Mouse (Mus musculus) brain, embryonic 14.5 days (tissue): ENCODE measurements around the gene Abhd4. TPM values are rescaled to one million over a fixed set of nuclear protein-coding genes. Genes with fewer than 3 reads are reported as not detected.

Experiments used
- DNase-seq: peaks from one replicate; pipeline ENCODE4 v3.0.0-alpha.2; 2011; ENCODE audit warnings: low read depth
- CTCF ChIP-seq: fragments of 200-500 bp; IDR thresholded peaks from 2 replicates; pipeline ENCODE4 v1.5.1; 2012; ENCODE audit warnings: inconsistent platforms, mild to moderate bottlenecking, moderate library complexity, borderline replicate concordance; ENCODE audit not compliant: insufficient read depth, insufficient read length; ENCODE audit errors: extremely low read depth
- POLR2A ChIP-seq: fragments of 200-500 bp; IDR thresholded peaks from 2 replicates; pipeline ENCODE4 v1.6.1; 2012; ENCODE audit warnings: mild to moderate bottlenecking, inconsistent platforms, borderline replicate concordance; ENCODE audit not compliant: poor library complexity, insufficient read depth, insufficient read length, severe bottlenecking; ENCODE audit errors: extremely low read depth
- polyA plus RNA-seq: library from polyadenylated mRNA; depleted of rRNA; stranded (reverse); fragments of >200 nt; gene quantifications from 2 replicates; pipeline ENCODE4 v1.2.3, GENCODE M21; 2012; rRNA removed

Gene Abhd4
- polyA plus RNA-seq, result 16.8 and 29.9 TPM in 2 replicates

- peak; percentile 67; the same call in 1 of the 2 replicates for TF ChIP-seq POLR2A
- TF ChIP-seq CTCF, result 0 out of 2 replicates have a peak, but pooled peaks have one; percentile 9
- peak; percentile 99 for DNase-seq
These were observed at the start of gene Abhd4, which contains the start of gene Dad1 for GRCm38 (mm10) chr14:54253741-54254291. Gene Abhd4 (plus strand): TSS chr14:54254188. Gene Dad1 (minus strand): TSS chr14:54254104.

DNA sequence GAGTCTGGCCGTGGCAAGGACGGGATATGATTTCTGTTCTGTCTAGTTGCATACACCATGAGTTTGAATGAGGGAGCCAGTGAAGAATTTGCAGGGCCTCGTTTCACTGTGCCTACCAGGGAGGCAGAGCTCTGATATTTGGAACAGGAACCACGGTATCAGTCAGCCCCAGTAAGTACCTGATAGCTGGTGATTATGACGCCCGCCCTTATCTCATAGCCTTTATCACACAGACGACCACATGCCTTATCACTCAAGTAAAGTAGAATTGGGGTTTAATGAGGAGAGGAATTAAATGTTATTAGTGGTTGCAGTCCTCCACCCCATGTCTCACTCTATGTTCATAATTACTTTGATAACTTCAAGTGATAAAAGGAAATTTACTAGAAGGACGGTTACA is 49.7 kb upstream of the Abhd4 start:
- TF ChIP-seq POLR2A (no peak), CTCF (no peak)
- DNase-seq, result no peak

- TF ChIP-seq CTCF (no peak), POLR2A (no peak)
- peak; percentile 45 for DNase-seq
These were observed 49.2 kb upstream of the Abhd4 start for GRCm38 (mm10) chr14:54204786-54205185.

- DNase-seq, result no peak
- TF ChIP-seq CTCF, result no peak
- no peak for TF ChIP-seq POLR2A
These were observed 48.1 kb upstream of the Abhd4 start for GRCm38 (mm10) chr14:54205904-54206303.

DNA sequence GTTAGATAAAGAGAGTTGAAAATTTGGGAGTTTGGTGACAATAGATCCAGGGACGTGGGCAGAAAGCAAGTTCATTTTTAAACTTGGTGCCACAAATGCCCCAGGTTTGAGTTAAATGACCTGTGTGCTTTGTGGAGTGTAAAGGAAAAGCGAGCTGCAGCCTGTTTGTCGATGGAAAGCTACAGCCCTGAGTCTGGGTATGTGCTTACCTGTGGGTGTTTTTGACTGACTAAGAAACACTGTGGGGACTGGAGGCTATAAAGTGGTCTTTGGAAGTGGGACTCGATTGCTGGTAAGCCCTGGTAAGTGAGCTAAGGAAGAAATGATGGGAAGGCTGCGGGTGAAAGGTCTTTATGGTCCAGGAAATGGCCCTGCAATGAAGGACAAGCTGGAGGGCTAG is 47.7 kb upstream of the Abhd4 start:
- TF ChIP-seq CTCF, result no peak
- TF ChIP-seq POLR2A, result no peak
- DNase-seq, result no peak

DNA sequence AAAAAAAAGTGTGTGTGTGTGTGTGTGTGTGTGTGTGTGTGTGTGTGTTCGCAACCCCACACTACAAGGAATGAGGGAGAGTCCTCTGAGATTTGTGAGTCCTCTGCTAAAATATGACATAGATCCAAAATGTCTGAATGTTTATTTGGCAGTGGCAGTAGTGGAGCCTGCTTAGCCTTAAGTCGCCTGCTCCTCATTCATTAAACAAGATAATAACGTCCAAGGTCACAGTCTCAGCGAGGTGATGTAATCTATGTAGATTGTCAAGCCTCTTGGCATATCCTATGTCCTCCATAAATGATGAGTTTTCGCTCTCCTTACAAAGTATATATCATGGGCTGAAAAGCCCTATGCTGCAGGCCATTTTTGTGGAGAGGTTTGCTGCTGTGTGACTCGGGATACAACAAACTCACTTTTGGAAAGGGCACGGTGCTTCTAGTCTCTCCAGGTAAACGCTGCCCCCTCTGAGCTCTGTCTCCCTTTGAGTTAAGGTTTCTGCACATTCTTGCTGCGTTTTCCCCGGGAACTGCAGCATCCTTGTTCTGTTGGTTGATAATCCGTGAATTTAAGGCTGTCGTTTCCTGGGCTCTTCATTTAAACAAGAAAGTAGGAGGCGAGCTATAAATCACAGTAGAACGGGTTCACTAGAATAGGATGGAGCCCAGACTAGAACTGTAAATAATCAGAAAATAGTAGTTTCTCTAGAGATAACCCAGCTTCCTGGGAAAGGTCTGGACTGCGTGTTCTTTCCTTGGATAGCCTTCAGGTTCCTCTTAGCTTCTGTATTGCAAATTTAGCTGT is 47.0 kb upstream of the Abhd4 start:
- DNase-seq, result no peak
- no peak for TF ChIP-seq POLR2A
- TF ChIP-seq CTCF, result no peak

GRCm38 (mm10) chr14:54207924-54208323 is 46.1 kb upstream of the Abhd4 start:
- TF ChIP-seq CTCF, result no peak
- no peak for TF ChIP-seq POLR2A
- no peak for DNase-seq

- no peak for DNase-seq
- no peak for TF ChIP-seq POLR2A
- TF ChIP-seq CTCF, result no peak
These were observed 45.2 kb upstream of the Abhd4 start for GRCm38 (mm10) chr14:54208741-54209140.

DNA sequence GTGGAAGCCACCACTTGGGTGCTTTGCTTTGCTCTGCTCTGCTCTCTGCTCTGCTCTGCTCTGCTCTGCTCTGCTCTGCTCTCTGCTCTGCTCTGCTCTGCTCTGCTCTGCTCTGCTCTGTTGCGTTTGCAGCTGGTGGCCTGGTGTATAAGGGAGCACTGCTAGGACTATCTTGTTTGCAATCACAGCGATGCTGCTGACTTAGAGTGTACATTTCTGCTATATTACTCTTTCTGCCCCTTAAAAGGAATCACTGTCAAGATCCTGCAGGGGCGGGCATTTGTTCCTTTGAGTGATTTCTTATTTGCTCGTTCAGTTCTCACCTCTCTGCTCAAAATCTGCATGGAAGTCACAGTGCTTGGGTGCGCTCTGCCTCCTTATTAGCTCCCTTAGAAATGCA is 44.1 kb upstream of the Abhd4 start:
- TF ChIP-seq CTCF (no peak), POLR2A (no peak)
- no peak for DNase-seq

DNA sequence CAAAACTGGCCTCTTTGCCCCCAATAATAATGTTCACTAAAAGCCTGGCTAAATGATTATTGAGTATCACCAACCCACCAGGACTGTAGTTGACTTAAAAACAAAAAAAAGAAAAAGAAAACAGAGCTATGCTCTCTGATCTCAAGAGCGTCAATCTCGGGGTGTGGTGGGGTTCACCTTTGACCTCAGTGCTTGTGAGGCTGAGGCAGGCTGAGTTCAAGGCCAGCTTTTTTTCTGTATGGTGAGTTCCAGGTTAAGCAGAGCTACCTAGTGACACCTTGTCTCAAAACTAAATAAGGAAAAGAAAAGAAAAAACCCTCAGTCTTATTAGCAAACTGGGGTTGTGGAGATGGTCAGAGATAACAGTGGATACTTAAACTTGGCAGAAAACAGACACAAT is 43.6 kb upstream of the Abhd4 start:
- no peak for TF ChIP-seq CTCF
- TF ChIP-seq POLR2A, result no peak
- DNase-seq, result no peak

DNA sequence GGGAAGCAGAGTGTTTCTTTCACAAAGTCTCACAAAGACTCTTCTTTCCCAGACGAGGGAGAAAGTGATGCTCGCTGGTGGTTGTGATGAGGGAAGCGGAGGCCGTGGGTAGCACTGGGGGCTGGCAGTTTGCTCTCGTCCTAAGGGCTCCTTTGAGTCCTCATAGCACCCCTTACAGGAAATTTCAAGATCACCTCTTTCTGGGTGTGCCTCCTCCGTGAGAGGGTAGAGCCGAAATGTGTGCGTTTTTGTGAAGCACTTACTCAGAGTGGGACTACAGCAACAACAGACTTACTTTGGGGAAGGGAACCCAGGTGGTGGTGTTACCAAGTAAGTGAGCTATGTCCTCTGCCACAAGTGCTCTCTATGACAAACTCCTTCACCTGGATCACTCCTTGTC is 42.8 kb upstream of the Abhd4 start:
- no peak for DNase-seq
- TF ChIP-seq CTCF (no peak), POLR2A (no peak)

DNA sequence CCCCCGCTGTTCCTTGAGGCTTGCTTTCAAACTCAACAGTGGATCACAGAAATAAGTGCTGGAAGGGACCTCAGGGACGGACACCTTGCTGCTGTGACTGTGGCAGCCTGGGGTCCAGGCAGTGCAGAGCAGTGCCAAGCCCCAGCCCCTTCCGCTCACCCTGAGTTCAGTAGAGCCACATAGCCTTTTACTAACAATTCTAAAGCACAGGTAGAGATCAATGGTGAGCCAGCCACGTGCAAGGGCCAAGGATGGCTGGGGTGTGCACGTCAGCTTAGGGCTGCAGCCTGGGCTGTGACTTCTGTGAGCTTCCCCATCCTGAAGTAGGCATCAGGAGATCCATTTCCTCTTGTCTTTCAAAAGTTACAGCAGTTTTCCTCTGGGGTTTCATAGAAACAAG is 42.2 kb upstream of the Abhd4 start:
- no peak for DNase-seq
- TF ChIP-seq POLR2A, result no peak
- no peak for TF ChIP-seq CTCF
